Mouse (Mus musculus) embryonic stem cell, embryonic (primary cell): Measurements from ENCODE around the gene Naxd.

Experiments used
- CTCF ChIA-PET, 4 experiments: fragments of 300-600 bp in 2 of 4; fragments of 350-600 bp in 2 of 4; sonication (Branson Sonifier 250); formaldehyde crosslinking; loops; one replicate each; lab custom pipeline; 2022; ENCODE audit warnings: inconsistent platforms in 2 of 4; lab: Charles Lee
- POLR2A ChIA-PET, 4 experiments: fragments of 300-600 bp in 2 of 4; fragments of 350-600 bp in 2 of 4; sonication (Branson Sonifier 250); formaldehyde crosslinking; loops; one replicate each; lab custom pipeline; 2022; ENCODE audit warnings: antibody characterized with exemption in 4 of 4, inconsistent platforms in 1 of 4; lab: Charles Lee

The Naxd gene

DNA sequence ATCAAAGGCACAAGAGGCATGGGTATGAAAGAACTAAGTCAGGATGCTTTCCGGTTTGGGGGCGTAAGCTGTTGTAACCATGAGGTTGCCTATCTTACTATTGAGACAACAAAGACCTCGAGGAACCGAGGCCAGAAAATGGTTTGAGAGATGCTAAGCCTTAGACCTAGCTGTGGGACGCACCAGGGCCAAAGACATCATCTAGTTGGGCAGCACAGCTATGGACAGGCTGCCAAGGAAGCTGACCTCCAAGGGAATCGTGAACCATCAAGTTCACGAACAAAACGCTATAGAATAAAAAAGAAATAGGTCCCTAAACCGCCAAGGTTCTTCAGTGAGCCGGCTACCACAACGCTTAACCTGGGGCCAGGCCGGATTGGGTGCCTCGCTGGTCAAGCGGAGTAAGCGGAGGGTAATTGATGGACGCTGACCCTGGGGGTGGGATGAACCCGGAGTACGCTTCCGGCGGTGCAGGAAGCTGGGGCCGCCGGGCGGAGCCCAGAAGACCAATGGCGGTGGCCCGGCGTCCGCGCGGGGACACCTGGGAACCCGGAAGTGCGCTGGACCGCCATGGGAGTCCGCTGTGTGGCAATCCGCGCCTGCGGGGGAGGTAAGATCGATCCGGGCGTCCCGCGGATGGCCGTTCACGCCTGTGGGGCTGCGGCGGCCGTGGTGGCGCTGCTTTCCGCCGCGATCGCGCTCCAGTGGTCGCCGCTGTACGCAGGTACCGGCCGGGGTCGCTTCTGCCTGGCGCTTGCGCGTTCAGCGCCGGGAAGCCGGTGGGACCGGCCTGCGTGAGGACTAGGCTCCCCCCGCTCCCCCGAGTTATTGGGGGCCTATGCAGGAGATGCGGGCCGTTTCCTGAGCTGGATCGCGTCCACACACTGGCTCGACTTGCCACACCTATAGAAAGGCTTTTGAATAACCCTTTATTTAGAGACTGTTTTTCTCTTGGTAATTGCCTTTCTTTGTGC lies at the start of gene Naxd:
Gene Naxd (plus strand): TSS at position 490 of the 974 bp plus-strand sequence.
- CTCF ChIA-PET, result interaction anchor here (0.6 to 2.0 kb wide), 13 partner anchors 8 to 1083 kb away, joined by 3 to 6 read pairs (median 4); partner anchors contain the start of gene Ing1 (in 1 of the 4)
- POLR2A ChIA-PET, result interaction anchor here in 3 of 4 experiments (0.6 to 5.2 kb wide), 38 partner anchors 9 to 507 kb away, joined by 3 to 39 read pairs (median 3); partner anchors contain the start of genes Ing1 (in 2 of the 3), Ankrd10 (in 1 of the 3) and Rab20 (in 1 of the 3)

GRCm38 (mm10) chr8:11447910-11448570 lies 49.3 kb upstream of the Naxd start:
- CTCF ChIA-PET, result no interaction called here
- POLR2A ChIA-PET, result interaction anchor here in 1 of 4 experiments (1.2 to 2.2 kb wide), 3 partner anchors 9 to 183 kb away, joined by 3 to 5 read pairs (median 3); no protein-coding TSS in a partner anchor

DNA sequence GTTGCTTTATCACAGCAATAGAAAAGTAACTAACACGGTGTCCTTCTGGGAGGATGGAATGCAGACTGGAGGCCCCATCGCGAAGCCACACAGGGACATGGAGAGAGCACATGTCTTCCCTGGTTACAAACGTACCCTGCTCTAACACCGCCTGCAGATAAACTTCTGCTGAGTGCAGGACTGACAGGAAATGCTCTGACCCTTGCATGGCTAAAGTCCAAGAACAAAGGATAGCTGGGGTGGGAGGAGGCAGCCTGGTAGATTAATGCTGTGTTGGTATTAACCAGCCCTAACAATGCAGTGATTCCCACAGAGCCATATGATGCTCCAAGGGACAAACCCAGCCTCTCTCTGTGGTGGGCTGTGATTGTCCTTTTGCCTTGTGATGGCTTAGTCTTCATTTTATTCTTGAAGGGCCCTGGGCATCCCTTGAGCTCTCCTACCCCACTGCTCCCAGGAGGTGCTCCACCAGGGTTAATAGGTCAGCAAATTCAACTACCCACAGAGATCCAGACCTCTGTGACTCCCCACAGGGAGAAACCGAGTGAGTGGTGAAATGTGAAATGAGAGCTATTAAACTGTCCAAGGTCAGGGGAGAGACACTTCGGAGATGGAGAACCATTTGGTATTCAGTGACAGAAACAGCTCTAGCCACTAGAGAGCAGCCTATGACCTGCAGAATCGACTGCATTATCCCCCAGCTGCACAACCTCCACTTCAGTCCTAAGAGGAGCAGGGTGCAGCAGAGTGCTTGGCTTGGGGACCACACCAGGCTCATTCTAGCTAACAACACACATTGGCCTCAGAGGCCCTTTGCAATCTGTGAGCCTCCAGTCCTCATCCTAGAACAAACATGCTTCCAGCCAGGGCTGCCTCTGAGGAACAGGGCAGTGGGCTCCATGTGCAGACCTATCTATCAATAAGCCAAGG lies 46.9 kb upstream of the Naxd start:
- ChIA-PET POLR2A (interaction anchor here in 1 of 4 experiments (0.9 kb wide), 2 partner anchors 37 to 80 kb away, joined by 3 read pairs; no protein-coding TSS in a partner anchor), CTCF (interaction anchor here (0.6 to 2.3 kb wide), 24 partner anchors 14 to 493 kb away, joined by 3 to 9 read pairs (median 3); partner anchors contain the start of gene Naxd (in 1 of the 4))

DNA sequence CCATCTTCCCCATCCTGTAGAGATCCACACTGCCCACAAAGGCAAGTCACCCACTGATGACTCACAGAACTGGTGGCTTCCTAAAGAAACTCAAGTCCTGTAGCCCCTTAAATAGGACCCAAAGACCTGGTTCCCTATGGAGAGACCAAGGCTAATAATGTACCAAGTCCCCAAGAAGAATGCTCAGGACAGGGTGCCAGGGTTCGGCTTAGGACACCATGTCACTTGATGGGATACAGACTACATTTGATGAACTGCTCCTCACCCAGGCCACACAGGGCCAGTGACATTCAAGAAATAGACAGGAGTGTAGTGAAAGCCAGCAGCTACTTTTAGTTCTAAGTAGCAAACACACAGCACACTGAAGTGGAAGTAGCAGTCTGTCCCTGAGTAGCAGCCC lies 45.2 kb upstream of the Naxd start:
- ChIA-PET CTCF (interaction anchor here in 1 of 4 experiments (0.6 kb wide), 1 partner anchor 33 kb away, joined by 3 read pairs; no protein-coding TSS in a partner anchor), POLR2A (no interaction called here)

DNA sequence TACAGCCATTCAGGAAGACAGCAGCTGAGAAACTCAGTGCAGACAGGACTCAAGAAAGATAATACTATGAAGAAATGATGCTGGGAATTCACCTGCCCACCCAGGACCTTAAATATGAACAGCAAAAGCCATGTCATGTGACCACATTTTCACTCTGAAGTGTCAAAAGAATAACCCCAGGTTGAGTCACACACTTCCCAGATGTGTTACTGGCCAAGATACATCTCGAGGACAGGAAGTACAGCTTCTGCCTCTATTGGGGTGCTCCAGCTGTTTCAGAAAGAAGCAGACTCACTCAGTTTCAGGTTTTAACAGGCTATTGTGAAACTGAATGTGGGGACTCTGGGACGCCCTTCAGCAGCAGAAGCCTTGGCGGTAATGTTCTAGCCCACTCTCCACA lies 44.7 kb upstream of the Naxd start:
- ChIA-PET POLR2A (no interaction called here), CTCF (interaction anchor here in 1 of 4 experiments (0.6 kb wide), 1 partner anchor 32 kb away, joined by 3 read pairs; no protein-coding TSS in a partner anchor)

GRCm38 (mm10) chr8:11452974-11453373 lies 44.3 kb upstream of the Naxd start:
- POLR2A ChIA-PET, result no interaction called here
- CTCF ChIA-PET, result no interaction called here

GRCm38 (mm10) chr8:11454228-11454627 lies 43.1 kb upstream of the Naxd start:
- ChIA-PET CTCF (interaction anchor here in 2 of 4 experiments (1.2 to 1.3 kb wide), 2 partner anchors 24 to 489 kb away, joined by 3 read pairs; no protein-coding TSS in a partner anchor), POLR2A (interaction anchor here in 1 of 4 experiments (0.7 to 1.7 kb wide), 2 partner anchors 12 to 239 kb away, joined by 4 to 7 read pairs; no protein-coding TSS in a partner anchor)

GRCm38 (mm10) chr8:11457278-11457677 lies 40.0 kb upstream of the Naxd start:
- ChIA-PET CTCF (interaction anchor here in 1 of 4 experiments (0.9 kb wide), 1 partner anchor 11 kb away, joined by 4 read pairs; no protein-coding TSS in a partner anchor), POLR2A (interaction anchor here in 1 of 4 experiments (1.1 kb wide), 1 partner anchor 20 kb away, joined by 4 read pairs; no protein-coding TSS in a partner anchor)

DNA sequence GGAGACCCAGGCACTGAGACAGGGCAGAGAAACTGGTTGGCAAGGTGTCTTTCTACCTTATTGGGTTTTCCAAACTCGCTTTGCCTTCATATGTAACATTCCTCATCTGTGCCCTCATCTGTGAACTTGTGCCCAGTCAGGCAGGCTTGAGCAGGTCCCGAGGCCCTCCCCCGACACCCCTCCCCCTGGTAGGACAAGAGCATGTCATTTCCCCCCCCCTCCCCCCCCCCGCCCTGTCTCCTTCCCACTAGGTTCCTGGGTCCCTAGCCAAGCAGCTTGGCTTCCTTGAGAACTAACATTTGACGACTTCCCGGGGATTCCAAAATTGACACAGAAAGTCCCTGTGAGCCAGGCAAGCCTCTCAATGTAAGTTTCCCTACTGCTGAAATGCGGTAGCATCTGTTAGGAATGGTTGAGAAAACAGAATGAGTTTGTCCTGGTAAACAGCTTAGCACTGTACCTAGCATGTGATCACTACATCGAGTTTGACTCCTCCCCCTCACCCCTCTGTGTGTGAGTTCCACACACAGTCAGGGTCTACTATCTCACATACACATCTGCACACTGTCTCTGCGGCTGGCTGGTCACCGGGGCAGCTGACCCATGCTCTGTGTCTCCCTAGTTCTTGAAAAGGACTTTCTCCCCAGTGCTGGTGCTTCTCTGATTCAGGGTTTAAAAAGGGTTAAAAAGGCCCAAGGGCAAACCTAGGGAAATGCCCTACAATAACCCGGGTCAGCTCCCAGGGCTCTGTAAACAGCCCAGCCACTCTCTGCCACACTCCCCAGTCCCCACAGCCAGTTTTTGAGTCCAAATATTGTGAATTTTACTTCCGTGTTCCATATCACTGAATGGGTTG lies 39.1 kb upstream of the Naxd start:
- POLR2A ChIA-PET, result interaction anchor here in 2 of 4 experiments (0.5 to 1.4 kb wide), 7 partner anchors 11 to 154 kb away, joined by 3 to 5 read pairs (median 4); partner anchors contain the start of gene Ing1 (in 1 of the 2)
- CTCF ChIA-PET, result interaction anchor here in 2 of 4 experiments (0.6 to 0.9 kb wide), 3 partner anchors 10 to 53 kb away, joined by 3 to 4 read pairs (median 3); no protein-coding TSS in a partner anchor

GRCm38 (mm10) chr8:11459016-11459415 lies 38.3 kb upstream of the Naxd start:
- POLR2A ChIA-PET, result interaction anchor here in 2 of 4 experiments (0.5 to 1.4 kb wide), 5 partner anchors 10 to 99 kb away, joined by 3 to 5 read pairs (median 4); partner anchors contain the start of gene Ing1 (in 1 of the 2)
- CTCF ChIA-PET, result interaction anchor here in 2 of 4 experiments (0.7 to 0.9 kb wide), 2 partner anchors 10 to 29 kb away, joined by 3 to 5 read pairs; no protein-coding TSS in a partner anchor

DNA sequence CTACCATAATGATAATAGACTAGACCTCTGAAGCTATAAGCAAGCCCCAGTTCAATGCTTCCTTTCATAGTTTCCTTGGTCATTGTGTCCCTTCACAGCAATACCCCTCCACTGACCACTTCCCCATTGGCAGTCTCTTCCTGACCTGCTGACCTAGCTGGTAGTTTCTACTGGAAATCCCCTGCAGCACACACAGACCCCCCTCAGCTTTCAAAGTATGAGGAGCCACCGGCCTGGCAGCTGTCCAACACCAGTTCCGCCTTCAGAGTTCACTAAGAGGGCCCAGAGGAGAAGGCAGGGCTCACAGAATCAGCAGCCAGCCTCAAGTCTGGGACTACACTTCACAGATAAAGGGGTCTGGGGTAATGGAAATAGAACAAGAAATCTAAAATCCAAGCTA lies 36.4 kb upstream of the Naxd start:
- ChIA-PET CTCF (interaction anchor here in 2 of 4 experiments (0.9 to 1.3 kb wide), 3 partner anchors 8 to 25 kb away, joined by 4 to 5 read pairs (median 4); no protein-coding TSS in a partner anchor), POLR2A (no interaction called here)

DNA sequence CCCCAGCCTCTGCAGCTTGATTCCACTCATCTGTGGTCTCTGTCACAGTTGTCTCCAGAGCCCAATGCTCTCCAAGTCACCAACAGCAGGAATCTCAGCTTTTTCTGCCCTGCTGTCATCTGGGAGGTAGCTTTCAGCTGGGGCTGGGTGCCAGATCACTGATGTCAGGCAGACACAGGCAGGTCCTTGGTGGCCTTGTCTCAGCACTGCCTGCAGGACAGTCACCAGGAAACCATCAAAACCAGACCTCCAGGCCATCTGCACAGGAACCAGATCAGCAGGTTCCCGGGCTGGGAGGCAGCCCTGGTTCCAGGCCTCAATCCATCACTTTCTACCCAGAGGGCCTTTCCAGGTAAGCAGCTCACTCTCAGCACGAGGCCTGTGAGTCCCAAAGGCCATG lies 35.5 kb upstream of the Naxd start:
- ChIA-PET POLR2A (interaction anchor here in 1 of 4 experiments (1.1 kb wide), 1 partner anchor 172 kb away, joined by 3 read pairs; no protein-coding TSS in a partner anchor), CTCF (interaction anchor here in 1 of 4 experiments (0.6 kb wide), 1 partner anchor 39 kb away, joined by 14 read pairs; no protein-coding TSS in a partner anchor)

GRCm38 (mm10) chr8:11462641-11463040 lies 34.7 kb upstream of the Naxd start:
- POLR2A ChIA-PET, result interaction anchor here in 1 of 4 experiments (0.7 to 1.1 kb wide), 2 partner anchors 15 to 171 kb away, joined by 3 read pairs; partner anchors contain the start of gene Rab20
- CTCF ChIA-PET, result no interaction called here

GRCm38 (mm10) chr8:11463541-11463888 lies 33.8 kb upstream of the Naxd start:
- ChIA-PET CTCF (no interaction called here), POLR2A (interaction anchor here in 1 of 4 experiments (0.7 kb wide), 1 partner anchor 16 kb away, joined by 3 read pairs; no protein-coding TSS in a partner anchor)

DNA sequence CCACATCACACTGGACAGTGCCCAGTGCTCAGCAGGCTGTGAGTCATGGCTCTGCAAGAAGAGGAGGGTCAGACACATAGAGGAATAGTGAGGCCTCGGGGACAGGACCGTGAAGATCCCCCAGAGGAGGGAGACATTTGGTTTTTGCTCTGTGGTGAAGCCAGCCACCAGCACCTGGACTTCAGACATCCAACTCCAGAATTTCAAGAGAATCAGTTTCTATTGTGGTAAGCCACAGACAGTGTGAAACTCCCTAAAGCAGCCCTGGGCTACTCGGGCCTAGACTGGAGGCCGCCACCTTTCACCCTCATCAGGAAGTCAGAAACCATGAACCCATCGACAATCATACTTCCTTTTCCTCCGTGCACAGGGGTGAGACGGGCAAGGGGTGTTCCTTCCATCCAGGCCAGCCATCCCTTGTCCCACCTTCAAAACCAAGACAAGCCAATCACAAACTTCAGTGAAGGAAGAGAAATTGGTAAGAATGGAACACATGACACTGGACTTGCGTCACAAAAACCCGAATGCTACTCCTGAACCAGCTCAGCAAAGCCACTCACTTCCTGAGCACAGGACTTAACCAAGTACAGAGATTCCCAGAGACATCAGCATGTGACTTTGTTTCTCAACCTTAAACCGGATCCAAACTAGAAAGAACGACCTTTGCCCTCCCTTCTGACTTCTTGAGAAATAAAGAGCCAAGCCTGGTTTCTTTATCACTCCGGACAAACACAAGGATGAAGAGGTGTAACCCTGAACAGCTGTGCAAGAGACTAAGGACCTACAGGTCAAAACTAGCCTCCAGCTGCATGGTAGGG lies 33.2 kb upstream of the Naxd start:
- ChIA-PET CTCF (interaction anchor here in 2 of 4 experiments (0.6 to 1.0 kb wide), 2 partner anchors 14 to 1410 kb away, joined by 3 to 18 read pairs; partner anchors contain the start of gene Mcf2l (in 1 of the 2)), POLR2A (interaction anchor here in 2 of 4 experiments (0.6 to 1.7 kb wide), 6 partner anchors 10 to 311 kb away, joined by 3 to 4 read pairs (median 3); no protein-coding TSS in a partner anchor)
